Mouse (Mus musculus): ENCODE data around the gene Hbq1b. TPM values are rescaled to one million over a fixed set of nuclear protein-coding genes. Genes with fewer than 3 reads are reported as not detected.
"Not testable (repeated sequence)": the region's sequence is repeated elsewhere in the genome, so short reads cannot be mapped to it uniquely, and the experiment has no call there.

The Hbq1b gene
- polyA plus RNA-seq, 1 experiment from 2014 or later = 3.3 TPM

DNA sequence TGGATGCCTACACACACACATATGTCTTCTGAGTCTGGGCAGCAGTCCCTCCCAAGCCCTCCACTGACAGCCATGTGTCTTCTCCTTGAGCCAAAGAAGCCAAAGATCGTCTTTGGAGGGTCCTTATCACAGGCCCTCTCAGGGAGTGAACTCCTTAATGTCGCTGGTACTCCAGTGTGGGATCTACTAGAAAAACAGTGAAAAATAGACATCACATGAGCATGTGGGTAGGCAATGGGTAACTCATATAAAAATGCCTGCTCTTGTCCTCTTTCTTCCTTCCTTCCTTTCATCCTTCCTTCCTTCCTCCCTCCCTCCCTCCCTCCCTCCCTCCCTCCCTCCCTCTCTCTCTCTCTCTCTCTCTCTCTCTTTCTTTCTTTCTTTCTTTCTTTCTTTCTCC is 10.7 kb downstream of the Hbq1b start:
- H3K27ac ChIP-seq (ENCODE audit: low read length); H3K27me3 ChIP-seq (replicated peaks; ENCODE audit: control insufficient read depth, insufficient read depth, low read length); H3K4me1 ChIP-seq (replicated peaks; ENCODE audit: control insufficient read depth, insufficient read depth, low read length); H3K4me2 ChIP-seq (ENCODE audit: low read length); H3K4me3 ChIP-seq (replicated peaks; ENCODE audit: low read length); H3K9me3 ChIP-seq (ENCODE audit: control insufficient read depth, low read length); H3K9ac ChIP-seq (replicated peaks; ENCODE audit: low read depth, low read length); H3K36me3 ChIP-seq (ENCODE audit: control insufficient read depth, insufficient read depth); ATAC-seq: not testable (repeated sequence)
- WGBS = 62% methylated on average over 2 of the region's 2 CpGs

DNA sequence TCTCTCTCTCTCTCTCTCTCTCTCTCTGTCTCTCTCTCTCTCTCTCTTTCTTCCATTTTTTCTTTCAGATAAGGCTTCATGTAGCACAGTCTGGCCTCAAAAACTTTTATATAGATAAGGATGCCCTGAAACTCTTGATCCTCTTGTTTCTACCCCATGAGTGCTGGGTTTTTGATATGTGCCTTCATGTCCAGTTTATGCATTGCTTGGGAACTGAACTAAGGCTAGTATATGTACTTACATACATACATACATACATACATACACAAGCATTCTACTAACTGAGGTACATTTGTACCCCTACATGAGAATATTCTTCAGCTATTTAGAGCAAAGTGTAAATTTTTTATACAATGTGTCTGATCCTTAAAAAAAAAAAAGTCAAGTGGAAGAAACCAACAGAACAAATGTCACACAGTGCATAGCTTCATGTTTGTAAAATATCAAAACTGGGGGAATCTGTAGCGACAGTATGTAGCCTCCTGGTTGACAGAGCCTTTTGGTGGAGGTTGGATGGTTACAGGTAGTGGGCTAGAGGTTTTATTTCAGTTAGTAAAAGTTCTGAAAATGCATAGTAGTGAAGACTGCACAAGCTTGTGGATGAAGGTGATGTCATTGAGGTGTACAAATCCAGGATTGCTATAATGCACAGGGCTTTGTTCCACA is 11.2 kb downstream of the Hbq1b start:
- Histone ChIP-seq H3K4me3 (replicated peaks; ENCODE audit: low read length) (no peak overlapping the region), H3K27me3 (replicated peaks; ENCODE audit: control insufficient read depth, insufficient read depth, low read length) (no peaks in the 10 kb centered on the region), H3K9me3 (ENCODE audit: control insufficient read depth, low read length) (no peaks in the 10 kb centered on the region), H3K36me3 (ENCODE audit: control insufficient read depth, insufficient read depth) (no peaks in the 10 kb centered on the region), H3K9ac (replicated peaks; ENCODE audit: low read depth, low read length) (no peak overlapping the region), H3K4me1 (replicated peaks; ENCODE audit: control insufficient read depth, insufficient read depth, low read length) (peaks cover 1% of the 10 kb centered on the region), H3K27ac (ENCODE audit: low read length) (no peak overlapping the region), H3K4me2 (ENCODE audit: low read length) (no peak overlapping the region)
- WGBS = 88% methylated on average over 1 of the region's 1 CpGs
- ATAC-seq = no peak

GRCm38 (mm10) chr11:32298532-32298918 is 11.8 kb downstream of the Hbq1b start:
- peaks cover 4% of the 10 kb centered on the region for H3K4me1 ChIP-seq (replicated peaks; ENCODE audit: control insufficient read depth, insufficient read depth, low read length)
- no peaks in the 10 kb centered on the region for H3K27me3 ChIP-seq (replicated peaks; ENCODE audit: control insufficient read depth, insufficient read depth, low read length)
- no peak overlapping the region for H3K4me2 ChIP-seq (ENCODE audit: low read length)
- H3K9me3 ChIP-seq (ENCODE audit: control insufficient read depth, low read length) = no peaks in the 10 kb centered on the region
- no peak overlapping the region for H3K9ac ChIP-seq (replicated peaks; ENCODE audit: low read depth, low read length)
- H3K27ac ChIP-seq (ENCODE audit: low read length) = no peak overlapping the region
- no peak for ATAC-seq
- H3K36me3 ChIP-seq (ENCODE audit: control insufficient read depth, insufficient read depth) = no peaks in the 10 kb centered on the region
- WGBS = 99% methylated on average over 2 of the region's 2 CpGs
- H3K4me3 ChIP-seq (replicated peaks; ENCODE audit: low read length) = no peak overlapping the region

GRCm38 (mm10) chr11:32299865-32300264 is 13.1 kb downstream of the Hbq1b start, which contains the start of gene Hbq1a:
TSS of gene Hbq1a (plus strand) at chr11:32300069.
- 7% methylated on average over 16 of the region's 16 CpGs for WGBS
- H3K27ac ChIP-seq (ENCODE audit: low read length); H3K4me1 ChIP-seq (replicated peaks; ENCODE audit: control insufficient read depth, insufficient read depth, low read length); H3K27me3 ChIP-seq (replicated peaks; ENCODE audit: control insufficient read depth, insufficient read depth, low read length); H3K36me3 ChIP-seq (ENCODE audit: control insufficient read depth, insufficient read depth); H3K9me3 ChIP-seq (ENCODE audit: control insufficient read depth, low read length): not testable (repeated sequence)
- peak within 1 kb of the TSS; percentile 46 for H3K4me2 ChIP-seq (ENCODE audit: low read length)
- H3K9ac ChIP-seq (replicated peaks; ENCODE audit: low read depth, low read length) = 0 out of 2 replicates have a peak within 1 kb of the TSS, but pooled peaks have one; percentile 25
- peak within 1 kb of the TSS; percentile 30 for H3K4me3 ChIP-seq (replicated peaks; ENCODE audit: low read length)
- ATAC-seq = peak; percentile 72

DNA sequence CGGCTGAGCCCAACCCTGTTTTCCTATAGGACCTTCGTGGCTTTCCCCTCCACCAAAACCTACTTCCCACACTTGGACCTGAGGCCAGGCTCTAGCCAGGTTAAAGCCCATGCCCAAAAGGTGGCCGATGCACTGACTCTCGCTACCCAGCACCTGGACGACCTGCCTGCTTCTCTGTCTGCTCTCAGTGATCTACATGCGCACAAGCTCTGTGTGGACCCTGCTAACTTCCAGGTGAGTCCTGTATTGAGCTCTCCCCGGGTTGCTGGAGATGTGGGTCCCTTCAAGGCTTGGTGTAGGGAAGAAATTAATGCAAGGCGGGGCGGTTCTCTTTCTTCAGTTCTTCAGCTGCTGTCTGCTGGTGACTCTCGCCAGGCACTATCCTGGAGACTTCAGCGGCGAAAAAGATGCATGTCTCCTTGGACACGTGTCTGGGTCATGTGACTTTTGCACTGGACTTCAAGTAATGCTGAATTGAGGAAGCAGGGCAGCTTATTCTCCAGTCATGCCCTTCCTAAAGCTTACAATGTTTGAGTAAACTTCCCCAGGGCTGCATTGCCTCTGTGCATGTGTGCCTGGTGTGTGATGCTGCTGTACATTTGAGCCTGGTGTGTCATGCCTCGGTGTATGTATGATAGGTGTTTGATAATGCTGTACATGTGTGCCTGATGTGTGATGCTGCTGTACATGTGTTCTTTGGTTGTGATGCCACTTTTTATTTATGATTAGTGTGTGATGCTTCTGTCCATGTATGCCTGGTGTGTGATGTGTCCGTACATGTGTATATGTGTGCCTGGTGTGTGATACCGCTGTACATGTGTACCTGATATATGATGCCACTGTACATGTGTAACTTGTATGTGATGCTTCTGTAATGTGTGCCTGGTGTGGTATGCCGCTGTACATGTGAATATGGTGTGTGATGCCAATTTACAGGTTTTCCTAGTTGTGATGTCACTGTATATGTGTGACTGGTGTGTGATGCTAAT is 13.8 kb downstream of the Hbq1b start:
- Histone ChIP-seq H3K9ac (replicated peaks; ENCODE audit: low read depth, low read length) (0 out of 2 replicates have a peak overlapping the region, but pooled peaks have one; percentile 25), H3K36me3 (ENCODE audit: control insufficient read depth, insufficient read depth) (no peaks in the 10 kb centered on the region), H3K9me3 (ENCODE audit: control insufficient read depth, low read length) (no peaks in the 10 kb centered on the region), H3K27me3 (replicated peaks; ENCODE audit: control insufficient read depth, insufficient read depth, low read length) (no peaks in the 10 kb centered on the region), H3K4me3 (replicated peaks; ENCODE audit: low read length) (peak overlapping the region; percentile 30), H3K4me1 (replicated peaks; ENCODE audit: control insufficient read depth, insufficient read depth, low read length) (peaks cover 4% of the 10 kb centered on the region), H3K4me2 (ENCODE audit: low read length) (peak overlapping the region; percentile 46), H3K27ac (ENCODE audit: low read length) (no peak overlapping the region)
- peak; percentile 15 for ATAC-seq
- 62% methylated on average over 14 of the region's 17 CpGs for WGBS

GRCm38 (mm10) chr11:32301506-32301905 is 14.7 kb downstream of the Hbq1b start:
- 79% methylated on average over 1 of the region's 1 CpGs for WGBS
- Histone ChIP-seq H3K4me2 (ENCODE audit: low read length) (no peak overlapping the region), H3K4me1 (replicated peaks; ENCODE audit: control insufficient read depth, insufficient read depth, low read length) (peaks cover 4% of the 10 kb centered on the region), H3K4me3 (replicated peaks; ENCODE audit: low read length) (no peak overlapping the region), H3K9ac (replicated peaks; ENCODE audit: low read depth, low read length) (no peak overlapping the region), H3K36me3 (ENCODE audit: control insufficient read depth, insufficient read depth) (no peaks in the 10 kb centered on the region), H3K27me3 (replicated peaks; ENCODE audit: control insufficient read depth, insufficient read depth, low read length) (no peaks in the 10 kb centered on the region), H3K9me3 (ENCODE audit: control insufficient read depth, low read length) (no peaks in the 10 kb centered on the region), H3K27ac (ENCODE audit: low read length) (no peak overlapping the region)
- no peak for ATAC-seq

GRCm38 (mm10) chr11:32302824-32303419 is 16.2 kb downstream of the Hbq1b start:
- ATAC-seq = peak; percentile 82
- H3K4me2 ChIP-seq (ENCODE audit: low read length) = no peak overlapping the region
- no peaks in the 10 kb centered on the region for H3K27me3 ChIP-seq (replicated peaks; ENCODE audit: control insufficient read depth, insufficient read depth, low read length)
- no peak overlapping the region for H3K27ac ChIP-seq (ENCODE audit: low read length)
- H3K36me3 ChIP-seq (ENCODE audit: control insufficient read depth, insufficient read depth) = no peaks in the 10 kb centered on the region
- no peak overlapping the region for H3K9ac ChIP-seq (replicated peaks; ENCODE audit: low read depth, low read length)
- H3K9me3 ChIP-seq (ENCODE audit: control insufficient read depth, low read length) = no peaks in the 10 kb centered on the region
- WGBS = 51% methylated on average over 2 of the region's 2 CpGs
- peaks cover 4% of the 10 kb centered on the region for H3K4me1 ChIP-seq (replicated peaks; ENCODE audit: control insufficient read depth, insufficient read depth, low read length)
- H3K4me3 ChIP-seq (replicated peaks; ENCODE audit: low read length) = no peak overlapping the region

- H3K4me3 ChIP-seq (replicated peaks; ENCODE audit: low read length) = no peak overlapping the region
- no peaks in the 10 kb centered on the region for H3K27me3 ChIP-seq (replicated peaks; ENCODE audit: control insufficient read depth, insufficient read depth, low read length)
- ATAC-seq = no peak
- WGBS = 88% methylated on average over 1 of the region's 1 CpGs
- H3K27ac ChIP-seq (ENCODE audit: low read length) = no peak overlapping the region
- H3K36me3 ChIP-seq (ENCODE audit: control insufficient read depth, insufficient read depth) = no peaks in the 10 kb centered on the region
- H3K4me2 ChIP-seq (ENCODE audit: low read length) = no peak overlapping the region
- H3K9me3 ChIP-seq (ENCODE audit: control insufficient read depth, low read length) = no peaks in the 10 kb centered on the region
- peaks cover 4% of the 10 kb centered on the region for H3K4me1 ChIP-seq (replicated peaks; ENCODE audit: control insufficient read depth, insufficient read depth, low read length)
- H3K9ac ChIP-seq (replicated peaks; ENCODE audit: low read depth, low read length) = no peak overlapping the region
Observed at GRCm38 (mm10) chr11:32303455-32303854, 16.7 kb downstream of the Hbq1b start.

- WGBS = 81% methylated on average over 1 of the region's 1 CpGs
- Histone ChIP-seq H3K27me3 (replicated peaks; ENCODE audit: control insufficient read depth, insufficient read depth, low read length) (no peaks in the 10 kb centered on the region), H3K4me2 (ENCODE audit: low read length) (no peak overlapping the region), H3K9me3 (ENCODE audit: control insufficient read depth, low read length) (no peaks in the 10 kb centered on the region), H3K4me3 (replicated peaks; ENCODE audit: low read length) (no peak overlapping the region), H3K36me3 (ENCODE audit: control insufficient read depth, insufficient read depth) (no peaks in the 10 kb centered on the region), H3K4me1 (replicated peaks; ENCODE audit: control insufficient read depth, insufficient read depth, low read length) (peaks cover 4% of the 10 kb centered on the region), H3K27ac (ENCODE audit: low read length) (no peak overlapping the region), H3K9ac (replicated peaks; ENCODE audit: low read depth, low read length) (no peak overlapping the region)
- no peak for ATAC-seq
Observed at GRCm38 (mm10) chr11:32307006-32307405, 20.2 kb downstream of the Hbq1b start.

Data from forebrain, embryonic 16.5 days (tissue).